Mouse (Mus musculus): ENCODE measurements around the gene Abtb2.

GRCm38 (mm10) chr2:103742821-103743220 lies 176.7 kb downstream of the Abtb2 start:
- TF ChIP-seq CTCF (IDR thresholded peaks at IDR 0.05; ENCODE audit: control insufficient read depth, insufficient read depth, insufficient read length): no peak
- no peak for TF ChIP-seq FOSL1 (IDR thresholded peaks at IDR 0.05; ENCODE audit: insufficient read depth, low read length, poor library complexity, severe bottlenecking)

Measured in C2C12 (cell line).